Mouse (Mus musculus) bone marrow, adult 2 months (tissue): ENCODE measurements around the gene Gm17374.

Experiments used
- CTCF ChIP-seq: fragments of 200-500 bp; IDR thresholded peaks from 2 replicates; pipeline ENCODE4 v1.5.1; 2011; ENCODE audit warnings: low read length, control low read depth; ENCODE audit not compliant: control insufficient read depth, insufficient read depth
- POLR2A ChIP-seq: fragments of 200-500 bp; IDR thresholded peaks from 2 replicates; pipeline ENCODE4 v1.6.1; 2011; ENCODE audit warnings: low read depth, mild to moderate bottlenecking, control low read depth, low read length, borderline replicate concordance; ENCODE audit not compliant: control insufficient read depth

- TF ChIP-seq POLR2A (no peak), CTCF (no peak)
These were observed 17.2 kb downstream of the Gm17374 start for GRCm38 (mm10) chr2:140169057-140169456.
